Mouse (Mus musculus): ENCODE measurements around the gene Slc22a7.

- no peak for TF ChIP-seq CTCF (IDR thresholded peaks at IDR 0.05; ENCODE audit: extremely low read depth, insufficient read length, insufficient replicate concordance, low read depth, low read length)
- no peak for TF ChIP-seq POLR2A (IDR thresholded peaks at IDR 0.05; ENCODE audit: low read depth, low read length)
Measured at GRCm38 (mm10) chr17:46453970-46454411, 15.7 kb upstream of the Slc22a7 start.
